Mouse (Mus musculus) brain, embryonic 14.5 days (tissue): ENCODE results near the gene Kcnk10.

Experiments
- CTCF ChIP-seq: fragments of 200-500 bp; IDR thresholded peaks from 2 replicates; pipeline ENCODE4 v1.5.1; 2012; ENCODE audit warnings: inconsistent platforms, mild to moderate bottlenecking, moderate library complexity, borderline replicate concordance; ENCODE audit not compliant: insufficient read depth, insufficient read length; ENCODE audit errors: extremely low read depth
- POLR2A ChIP-seq: fragments of 200-500 bp; IDR thresholded peaks from 2 replicates; pipeline ENCODE4 v1.6.1; 2012; ENCODE audit warnings: mild to moderate bottlenecking, inconsistent platforms, borderline replicate concordance; ENCODE audit not compliant: poor library complexity, insufficient read depth, insufficient read length, severe bottlenecking; ENCODE audit errors: extremely low read depth

DNA sequence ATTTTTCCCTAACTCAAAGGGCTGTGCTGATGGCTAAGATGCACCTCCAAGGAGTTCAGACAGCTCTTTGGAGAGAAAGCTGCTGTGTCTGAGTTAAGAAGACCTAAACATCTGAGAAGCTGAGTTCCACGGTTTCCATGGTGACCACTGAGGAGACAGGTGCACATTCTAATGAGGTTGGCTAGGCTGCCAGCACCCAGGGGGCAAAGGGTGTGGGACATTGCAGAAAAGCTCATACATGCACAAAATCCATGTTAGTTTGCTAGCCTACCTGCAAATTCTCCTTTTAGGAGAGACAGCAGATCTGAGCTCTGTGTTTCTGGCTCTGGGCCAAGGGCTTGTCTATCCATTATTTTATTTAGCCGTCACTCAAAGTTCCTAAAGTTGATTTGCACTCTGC, 96.7 kb downstream of the Kcnk10 start:
- TF ChIP-seq POLR2A (no peak), CTCF (no peak)
